Mouse (Mus musculus): ENCODE data around the gene Epn2. TPM values are rescaled to one million over a fixed set of nuclear protein-coding genes. Genes with fewer than 3 reads are reported as not detected.

Epn2 gene
- polyA plus RNA-seq, 1 experiment from 2014 or later = 39.0 TPM

GRCm38 (mm10) chr11:61495528-61495927 is 84.0 kb downstream of the Epn2 start:
- Histone ChIP-seq H3K4me1 (peaks cover 15% of the 10 kb centered on the region), H3K4me2 (replicated peaks) (no peak overlapping the region), H3K36me3 (peaks cover 23% of the 10 kb centered on the region), H3K4me3 (no peak overlapping the region), H3K27ac (replicated peaks) (no peak overlapping the region), H3K9me3 (no peaks in the 10 kb centered on the region), H3K27me3 (no peaks in the 10 kb centered on the region), H3K9ac (replicated peaks) (no peak overlapping the region)
- ATAC-seq (ENCODE audit: low FRiP score, low read depth) = no peak
- WGBS = 91% methylated on average over 2 of the region's 2 CpGs

GRCm38 (mm10) chr11:61494129-61494997 is 85.1 kb downstream of the Epn2 start, which contains the start of gene Mapk7:
Gene Mapk7 (minus strand): TSS chr11:61494406.
- under 1% methylated on average over 61 of the region's 62 CpGs for WGBS

GRCm38 (mm10) chr11:61493525-61494128 is 85.9 kb downstream of the Epn2 start:
- H3K36me3 ChIP-seq = peaks cover 42% of the 10 kb centered on the region
- peak overlapping the region; percentile 84 for H3K9ac ChIP-seq (replicated peaks)
- ATAC-seq (ENCODE audit: low FRiP score, low read depth) = peak; percentile 74
- H3K4me2 ChIP-seq (replicated peaks) = peak overlapping the region; percentile 64
- under 1% methylated on average over 49 of the region's 50 CpGs for WGBS
- no peaks in the 10 kb centered on the region for H3K9me3 ChIP-seq
- peak overlapping the region; percentile 86 for H3K4me3 ChIP-seq
- H3K4me1 ChIP-seq = peaks cover 26% of the 10 kb centered on the region
- no peaks in the 10 kb centered on the region for H3K27me3 ChIP-seq
- H3K27ac ChIP-seq (replicated peaks) = peak overlapping the region; percentile 89

More at GRCm38 (mm10) chr11:61494129-61494997, 85.1 kb downstream of the Epn2 start, which contains the start of gene Mapk7:
- peaks cover 26% of the 10 kb centered on the region for H3K4me1 ChIP-seq
- H3K27ac ChIP-seq (replicated peaks) = peak within 1 kb of the TSS; percentile 89
- H3K4me3 ChIP-seq = peak within 1 kb of the TSS; percentile 86
- peak; percentile 96 for ATAC-seq (ENCODE audit: low FRiP score, low read depth)
- H3K36me3 ChIP-seq = peaks cover 34% of the 10 kb centered on the region
- no peaks in the 10 kb centered on the region for H3K9me3 ChIP-seq
- peak within 1 kb of the TSS; percentile 84 for H3K9ac ChIP-seq (replicated peaks)
- H3K27me3 ChIP-seq = no peaks in the 10 kb centered on the region
- H3K4me2 ChIP-seq (replicated peaks) = peak within 1 kb of the TSS; percentile 64

- Histone ChIP-seq H3K4me3 (peak overlapping the region; percentile 86), H3K4me1 (peaks cover 28% of the 10 kb centered on the region), H3K27me3 (no peaks in the 10 kb centered on the region), H3K9ac (replicated peaks) (peak overlapping the region; percentile 84), H3K36me3 (peaks cover 49% of the 10 kb centered on the region), H3K27ac (replicated peaks) (peak overlapping the region; percentile 89; the same call in 1 of the 2 replicates), H3K4me2 (replicated peaks) (peak overlapping the region; percentile 64), H3K9me3 (no peaks in the 10 kb centered on the region)
- 76% methylated on average over 12 of the region's 12 CpGs for WGBS
- no peak for ATAC-seq (ENCODE audit: low FRiP score, low read depth)
Measured at GRCm38 (mm10) chr11:61492749-61493401, 86.6 kb downstream of the Epn2 start.

- Histone ChIP-seq H3K27ac (replicated peaks) (no peak overlapping the region), H3K4me2 (replicated peaks) (no peak overlapping the region), H3K4me3 (no peak overlapping the region), H3K36me3 (peaks cover 55% of the 10 kb centered on the region), H3K9me3 (no peaks in the 10 kb centered on the region), H3K4me1 (peaks cover 41% of the 10 kb centered on the region), H3K27me3 (no peaks in the 10 kb centered on the region), H3K9ac (replicated peaks) (0 out of 2 replicates have a peak overlapping the region, but pooled peaks have one; percentile 20)
- WGBS = 97% methylated on average over 22 of the region's 22 CpGs
- ATAC-seq (ENCODE audit: low FRiP score, low read depth) = no peak
Measured at GRCm38 (mm10) chr11:61490944-61491520, 88.5 kb downstream of the Epn2 start.

- 91% methylated on average over 8 of the region's 8 CpGs for WGBS
- peaks cover 53% of the 10 kb centered on the region for H3K4me1 ChIP-seq
- H3K27me3 ChIP-seq = no peaks in the 10 kb centered on the region
- H3K4me2 ChIP-seq (replicated peaks) = no peak overlapping the region
- H3K36me3 ChIP-seq = peaks cover 55% of the 10 kb centered on the region
- no peak for ATAC-seq (ENCODE audit: low FRiP score, low read depth)
- no peak overlapping the region for H3K4me3 ChIP-seq
- H3K9me3 ChIP-seq = no peaks in the 10 kb centered on the region
- H3K9ac ChIP-seq (replicated peaks) = peak overlapping the region; percentile 24; the same call in 1 of the 2 replicates
- H3K27ac ChIP-seq (replicated peaks) = peak overlapping the region; percentile 8; the same call in 1 of the 2 replicates
Measured at GRCm38 (mm10) chr11:61489874-61490273, 89.6 kb downstream of the Epn2 start.

- no peak overlapping the region for H3K4me2 ChIP-seq (replicated peaks)
- ATAC-seq (ENCODE audit: low FRiP score, low read depth) = no peak
- H3K27me3 ChIP-seq = no peaks in the 10 kb centered on the region
- 95% methylated on average over 2 of the region's 2 CpGs for WGBS
- H3K4me1 ChIP-seq = peaks cover 61% of the 10 kb centered on the region
- H3K4me3 ChIP-seq = no peak overlapping the region
- H3K9me3 ChIP-seq = no peaks in the 10 kb centered on the region
- H3K9ac ChIP-seq (replicated peaks) = no peak overlapping the region
- peaks cover 55% of the 10 kb centered on the region for H3K36me3 ChIP-seq
- H3K27ac ChIP-seq (replicated peaks) = no peak overlapping the region; the same call in 1 of the 2 replicates
Measured at GRCm38 (mm10) chr11:61489085-61489484, 90.4 kb downstream of the Epn2 start.

- no peaks in the 10 kb centered on the region for H3K27me3 ChIP-seq
- no peak overlapping the region for H3K4me2 ChIP-seq (replicated peaks)
- H3K9ac ChIP-seq (replicated peaks) = no peak overlapping the region
- no peak overlapping the region for H3K4me3 ChIP-seq
- WGBS = 93% methylated on average over 7 of the region's 7 CpGs
- H3K27ac ChIP-seq (replicated peaks) = no peak overlapping the region
- H3K4me1 ChIP-seq = peaks cover 65% of the 10 kb centered on the region
- H3K36me3 ChIP-seq = peaks cover 55% of the 10 kb centered on the region
- H3K9me3 ChIP-seq = no peaks in the 10 kb centered on the region
- ATAC-seq (ENCODE audit: low FRiP score, low read depth) = no peak
Measured at GRCm38 (mm10) chr11:61487936-61488335, 91.6 kb downstream of the Epn2 start.

- Histone ChIP-seq H3K27ac (replicated peaks) (no peak overlapping the region), H3K9ac (replicated peaks) (no peak overlapping the region), H3K4me3 (no peak overlapping the region), H3K27me3 (no peaks in the 10 kb centered on the region), H3K4me2 (replicated peaks) (no peak overlapping the region), H3K9me3 (no peaks in the 10 kb centered on the region), H3K4me1 (peaks cover 60% of the 10 kb centered on the region), H3K36me3 (peaks cover 51% of the 10 kb centered on the region)
- ATAC-seq (ENCODE audit: low FRiP score, low read depth) = no peak
- 70% methylated on average over 2 of the region's 2 CpGs for WGBS
Measured at GRCm38 (mm10) chr11:61487401-61487800, 92.1 kb downstream of the Epn2 start.

- H3K27me3 ChIP-seq = no peaks in the 10 kb centered on the region
- peak overlapping the region; percentile 40 for H3K4me2 ChIP-seq (replicated peaks)
- H3K4me3 ChIP-seq = peak overlapping the region; percentile 12; the same call in 1 of the 2 replicates
- H3K36me3 ChIP-seq = peaks cover 44% of the 10 kb centered on the region
- peak overlapping the region; percentile 95 for H3K27ac ChIP-seq (replicated peaks)
- H3K9me3 ChIP-seq = no peaks in the 10 kb centered on the region
- WGBS = 90% methylated on average over 14 of the region's 14 CpGs
- peaks cover 60% of the 10 kb centered on the region for H3K4me1 ChIP-seq
- H3K9ac ChIP-seq (replicated peaks) = no peak overlapping the region
- ATAC-seq (ENCODE audit: low FRiP score, low read depth) = no peak
Measured at GRCm38 (mm10) chr11:61486458-61487219, 92.8 kb downstream of the Epn2 start.
